Mouse (Mus musculus) cerebellum, adult 2 months (tissue): Measurements from ENCODE around the gene Alyref.

Source experiments
- CTCF ChIP-seq: fragments of 200-500 bp; IDR thresholded peaks from 2 replicates; pipeline ENCODE4 v1.5.1; 2011; ENCODE audit warnings: low read depth, mild to moderate bottlenecking, control low read depth, low read length, moderate library complexity, borderline replicate concordance; ENCODE audit not compliant: insufficient read depth
- POLR2A ChIP-seq: fragments of 200-500 bp; IDR thresholded peaks from 2 replicates; pipeline ENCODE4 v1.6.1; 2011; ENCODE audit warnings: low read length, control low read depth, borderline replicate concordance; ENCODE audit not compliant: insufficient read depth

DNA sequence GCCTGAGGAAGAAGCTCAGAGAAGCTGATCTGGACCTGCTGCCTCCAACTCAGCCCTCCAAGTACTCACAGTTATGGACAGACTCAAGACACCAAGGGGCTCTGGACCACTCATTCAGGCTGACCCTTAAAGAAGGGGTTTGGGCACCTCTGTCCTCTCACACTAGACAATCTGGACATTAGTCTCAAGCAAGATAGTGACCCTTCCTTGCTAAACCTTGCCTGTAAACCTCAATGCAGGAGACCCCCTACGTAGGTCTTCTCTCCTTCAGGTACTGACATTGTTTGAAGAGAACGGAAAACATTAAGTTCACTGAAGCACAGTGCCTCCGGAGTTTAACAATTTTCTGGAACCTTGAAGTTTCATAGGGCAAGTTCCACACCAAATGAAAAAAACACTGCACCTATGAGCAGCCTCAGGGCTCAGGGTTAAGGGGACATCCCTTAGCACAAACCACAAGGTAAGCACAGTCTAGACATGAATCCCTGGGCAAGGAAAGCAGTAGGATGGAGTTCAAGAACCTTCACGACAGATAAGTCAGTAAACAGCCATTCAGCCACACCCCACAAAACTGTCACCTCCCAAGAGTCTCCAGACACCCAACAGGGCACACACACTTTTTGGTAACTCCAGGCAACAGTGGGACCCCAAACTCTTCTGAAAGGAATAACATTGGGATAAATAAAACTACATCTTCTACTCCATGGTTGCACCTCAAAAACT is 33.7 kb upstream of the Alyref start:
- no peak for TF ChIP-seq CTCF
- no peak for TF ChIP-seq POLR2A
